Mouse (Mus musculus): Measurements from ENCODE around the gene Tnf. TPM values are rescaled to one million over a fixed set of nuclear protein-coding genes. Genes with fewer than 3 reads are reported as not detected.

Gene Tnf
- polyA plus RNA-seq, 1 experiment, result 0.05 TPM

GRCm38 (mm10) chr17:35201128-35201527 is 679 bp downstream of the Tnf start:
- H3K79me2 ChIP-seq (ENCODE audit: control insufficient read depth, insufficient read depth), result no peaks in the 10 kb centered on the region
- H3K36me3 ChIP-seq (ENCODE audit: control insufficient read depth, insufficient read depth), result no peaks in the 10 kb centered on the region
- no peak overlapping the region for H3ac ChIP-seq (ENCODE audit: control insufficient read depth, insufficient read length)
- TF ChIP-seq SRF (IDR thresholded peaks at IDR 0.05; ENCODE audit: control insufficient read depth, insufficient read length, low read depth), result no peak
- no peak for TF ChIP-seq MYOD1 (IDR thresholded peaks at IDR 0.05; ENCODE audit: control insufficient read depth in 1 of 3, insufficient read length in 2 of 3, low read depth in 2 of 3)
- TF ChIP-seq CEBPB (IDR thresholded peaks at IDR 0.05; ENCODE audit: insufficient read depth, poor library complexity, severe bottlenecking), result no peak
- no peak for TF ChIP-seq POLR2A (IDR thresholded peaks at IDR 0.05; ENCODE audit: insufficient read length, low read depth)
- no peak for TF ChIP-seq TCF3 (IDR thresholded peaks at IDR 0.05; ENCODE audit: insufficient read length, low read depth)
- TF ChIP-seq E2F4 (IDR thresholded peaks at IDR 0.05; ENCODE audit: insufficient read depth), result no peak
- TF ChIP-seq REST (IDR thresholded peaks at IDR 0.05; ENCODE audit: insufficient read depth, insufficient read length), result no peak
- TF ChIP-seq MAX (IDR thresholded peaks at IDR 0.05; ENCODE audit: low read depth), result no peak
- no peak for TF ChIP-seq MYOG (IDR thresholded peaks at IDR 0.05; ENCODE audit: control insufficient read depth in 1 of 3, insufficient read depth in 1 of 3, insufficient read length in 2 of 3, low read depth in 2 of 3)
- TF ChIP-seq TCF12 (IDR thresholded peaks at IDR 0.05; ENCODE audit: insufficient read depth, poor library complexity, severe bottlenecking), result no peak
- TF ChIP-seq USF1 (IDR thresholded peaks at IDR 0.05; ENCODE audit: low read depth), result no peak
- TF ChIP-seq POLR2AphosphoS2 (IDR thresholded peaks at IDR 0.05; ENCODE audit: insufficient read length, low read depth), result no peak
- H3K4me3 ChIP-seq, result no peak overlapping the region
- H3K27me3 ChIP-seq (ENCODE audit: control insufficient read depth, insufficient read depth, insufficient read length), result no peaks in the 10 kb centered on the region
- H3K4me2 ChIP-seq (ENCODE audit: low read depth), result no peak overlapping the region

GRCm38 (mm10) chr17:35200398-35200797 is 1.4 kb downstream of the Tnf start:
- H3K4me2 ChIP-seq (ENCODE audit: low read depth), result no peak overlapping the region
- TF ChIP-seq POLR2AphosphoS2 (IDR thresholded peaks at IDR 0.05; ENCODE audit: insufficient read length, low read depth), result no peak
- TF ChIP-seq TCF12 (IDR thresholded peaks at IDR 0.05; ENCODE audit: insufficient read depth, poor library complexity, severe bottlenecking), result no peak
- TF ChIP-seq CEBPB (IDR thresholded peaks at IDR 0.05; ENCODE audit: insufficient read depth, poor library complexity, severe bottlenecking), result no peak
- no peak for TF ChIP-seq TCF3 (IDR thresholded peaks at IDR 0.05; ENCODE audit: insufficient read length, low read depth)
- no peak for TF ChIP-seq MAX (IDR thresholded peaks at IDR 0.05; ENCODE audit: low read depth)
- TF ChIP-seq SRF (IDR thresholded peaks at IDR 0.05; ENCODE audit: control insufficient read depth, insufficient read length, low read depth), result no peak
- TF ChIP-seq E2F4 (IDR thresholded peaks at IDR 0.05; ENCODE audit: insufficient read depth), result no peak
- TF ChIP-seq POLR2A (IDR thresholded peaks at IDR 0.05; ENCODE audit: insufficient read length, low read depth), result no peak
- TF ChIP-seq USF1 (IDR thresholded peaks at IDR 0.05; ENCODE audit: low read depth), result no peak
- TF ChIP-seq REST (IDR thresholded peaks at IDR 0.05; ENCODE audit: insufficient read depth, insufficient read length), result no peak
- TF ChIP-seq MYOG (IDR thresholded peaks at IDR 0.05; ENCODE audit: control insufficient read depth in 1 of 3, insufficient read depth in 1 of 3, insufficient read length in 2 of 3, low read depth in 2 of 3), result peak in 1 of 3 experiments; percentile 50
- TF ChIP-seq MYOD1 (IDR thresholded peaks at IDR 0.05; ENCODE audit: control insufficient read depth in 1 of 3, insufficient read length in 2 of 3, low read depth in 2 of 3), result peak in 1 of 3 experiments; percentile 63
- H3K79me2 ChIP-seq (ENCODE audit: control insufficient read depth, insufficient read depth), result no peaks in the 10 kb centered on the region
- no peak overlapping the region for H3ac ChIP-seq (ENCODE audit: control insufficient read depth, insufficient read length)
- no peak overlapping the region for H3K4me3 ChIP-seq
- H3K36me3 ChIP-seq (ENCODE audit: control insufficient read depth, insufficient read depth), result no peaks in the 10 kb centered on the region
- H3K27me3 ChIP-seq (ENCODE audit: control insufficient read depth, insufficient read depth, insufficient read length), result no peaks in the 10 kb centered on the region

- Histone ChIP-seq H3K79me2 (ENCODE audit: control insufficient read depth, insufficient read depth) (no peaks in the 10 kb centered on the region), H3K36me3 (ENCODE audit: control insufficient read depth, insufficient read depth) (no peaks in the 10 kb centered on the region), H3K4me3 (no peak overlapping the region), H3K4me2 (ENCODE audit: low read depth) (no peak overlapping the region), H3ac (ENCODE audit: control insufficient read depth, insufficient read length) (no peak overlapping the region), H3K27me3 (ENCODE audit: control insufficient read depth, insufficient read depth, insufficient read length) (no peaks in the 10 kb centered on the region)
- no peak for TF ChIP-seq POLR2AphosphoS2 (IDR thresholded peaks at IDR 0.05; ENCODE audit: insufficient read length, low read depth)
- TF ChIP-seq TCF12 (IDR thresholded peaks at IDR 0.05; ENCODE audit: insufficient read depth, poor library complexity, severe bottlenecking), result no peak
- TF ChIP-seq MYOD1 (IDR thresholded peaks at IDR 0.05; ENCODE audit: control insufficient read depth in 1 of 3, insufficient read length in 2 of 3, low read depth in 2 of 3), result no peak
- no peak for TF ChIP-seq MAX (IDR thresholded peaks at IDR 0.05; ENCODE audit: low read depth)
- TF ChIP-seq SRF (IDR thresholded peaks at IDR 0.05; ENCODE audit: control insufficient read depth, insufficient read length, low read depth), result no peak
- TF ChIP-seq USF1 (IDR thresholded peaks at IDR 0.05; ENCODE audit: low read depth), result no peak
- TF ChIP-seq E2F4 (IDR thresholded peaks at IDR 0.05; ENCODE audit: insufficient read depth), result no peak
- no peak for TF ChIP-seq CEBPB (IDR thresholded peaks at IDR 0.05; ENCODE audit: insufficient read depth, poor library complexity, severe bottlenecking)
- TF ChIP-seq POLR2A (IDR thresholded peaks at IDR 0.05; ENCODE audit: insufficient read length, low read depth), result no peak
- no peak for TF ChIP-seq TCF3 (IDR thresholded peaks at IDR 0.05; ENCODE audit: insufficient read length, low read depth)
Observed at GRCm38 (mm10) chr17:35198946-35199345, 2.9 kb downstream of the Tnf start.

- H3K79me2 ChIP-seq (ENCODE audit: control insufficient read depth, insufficient read depth), result no peaks in the 10 kb centered on the region
- H3K27me3 ChIP-seq (ENCODE audit: control insufficient read depth, insufficient read depth, insufficient read length), result no peaks in the 10 kb centered on the region
- H3K36me3 ChIP-seq (ENCODE audit: control insufficient read depth, insufficient read depth), result no peaks in the 10 kb centered on the region
- H3K4me3 ChIP-seq, result no peak overlapping the region
- no peak for TF ChIP-seq USF1 (IDR thresholded peaks at IDR 0.05; ENCODE audit: low read depth)
- TF ChIP-seq MYOD1 (IDR thresholded peaks at IDR 0.05; ENCODE audit: control insufficient read depth in 1 of 3, insufficient read length in 2 of 3, low read depth in 2 of 3), result no peak
- no peak for TF ChIP-seq E2F4 (IDR thresholded peaks at IDR 0.05; ENCODE audit: insufficient read depth)
- no peak for TF ChIP-seq REST (IDR thresholded peaks at IDR 0.05; ENCODE audit: insufficient read depth, insufficient read length)
- no peak for TF ChIP-seq POLR2AphosphoS2 (IDR thresholded peaks at IDR 0.05; ENCODE audit: insufficient read length, low read depth)
- no peak for TF ChIP-seq SRF (IDR thresholded peaks at IDR 0.05; ENCODE audit: control insufficient read depth, insufficient read length, low read depth)
- no peak for TF ChIP-seq TCF12 (IDR thresholded peaks at IDR 0.05; ENCODE audit: insufficient read depth, poor library complexity, severe bottlenecking)
- no peak for TF ChIP-seq POLR2A (IDR thresholded peaks at IDR 0.05; ENCODE audit: insufficient read length, low read depth)
- TF ChIP-seq MAX (IDR thresholded peaks at IDR 0.05; ENCODE audit: low read depth), result no peak
- no peak for TF ChIP-seq CEBPB (IDR thresholded peaks at IDR 0.05; ENCODE audit: insufficient read depth, poor library complexity, severe bottlenecking)
- no peak for TF ChIP-seq MYOG (IDR thresholded peaks at IDR 0.05; ENCODE audit: control insufficient read depth in 1 of 3, insufficient read depth in 1 of 3, insufficient read length in 2 of 3, low read depth in 2 of 3)
- no peak for TF ChIP-seq TCF3 (IDR thresholded peaks at IDR 0.05; ENCODE audit: insufficient read length, low read depth)
- H3ac ChIP-seq (ENCODE audit: control insufficient read depth, insufficient read length), result no peak overlapping the region
- no peak overlapping the region for H3K4me2 ChIP-seq (ENCODE audit: low read depth)
Observed at GRCm38 (mm10) chr17:35198029-35198428, 3.8 kb downstream of the Tnf start.

All from myocyte (in vitro differentiated cells).